ENCODE assay signal across 13 mouse cellular contexts in genomic region chr7:124681212-124681611, GRCm38 (mm10).
DNase-seq lines count a peak whose midpoint lies in the region; ATAC-seq and TF ChIP-seq lines count a peak whose summit lies in the region.
"Had no signal": no experiment of that assay in that cellular context is flagged by ENCODE, and none has a peak within 500 bp of the region (broad histone marks: within the 10 kb centered on the region; RNA-seq: fewer than 3 reads in every experiment).

No protein-coding gene starts in this region.

- peak overlapping the region; percentile 36; the same call in 1 of the 2 replicates for H3K27ac ChIP-seq in cerebellum, adult 2 months (ENCODE audit: insufficient read depth, low read length)
- H3K27ac ChIP-seq in intestine, postnatal 0 days (ENCODE audit: low read depth, low read length): no peak overlapping the region
- H3K27ac ChIP-seq: heart, embryonic 13.5 days; limb, embryonic 15.5 days had no signal

- no peak overlapping the region for H3K9ac ChIP-seq in intestine, postnatal 0 days (ENCODE audit: low read depth, low read length)
- H3K9ac ChIP-seq: heart, embryonic 13.5 days; limb, embryonic 15.5 days had no signal

- H3K4me3 ChIP-seq in cerebellum, adult 2 months (replicated peaks; ENCODE audit: insufficient read depth, low read depth, low read length): no peak overlapping the region
- no peak overlapping the region for H3K4me3 ChIP-seq in intestine, postnatal 0 days (ENCODE audit: low read depth, low read length)
- H3K4me3 ChIP-seq: heart, embryonic 13.5 days; limb, embryonic 15.5 days had no signal

- H3K36me3 ChIP-seq in intestine, postnatal 0 days (ENCODE audit: control insufficient read depth, insufficient read depth): no peaks in the 10 kb centered on the region
- H3K36me3 ChIP-seq: heart, embryonic 13.5 days; limb, embryonic 15.5 days had no signal

- no peaks in the 10 kb centered on the region for H3K9me3 ChIP-seq in intestine, postnatal 0 days (ENCODE audit: control insufficient read depth)
- H3K9me3 ChIP-seq: heart, embryonic 13.5 days; limb, embryonic 15.5 days had no signal

- intact Hi-C loops in heart, postnatal 25 days (cut with DNase I): no loop called here

- DNase-seq in cerebellum, adult 2 months: peak; percentile 43 to 51
- DNase-seq in cerebellum, postnatal 36 days: peak; percentile 24 to 29
- DNase-seq in layer of hippocampus, postnatal 14 days (ENCODE audit: low spot score in 2 of 2): peak; percentile 40 to 61
- peak; percentile 61 for DNase-seq in right cerebral cortex, postnatal 14 days
- no peak for DNase-seq in embryo, embryonic 10 days (ENCODE audit: low spot score)
- no peak for DNase-seq in heart, postnatal 25 days (ENCODE audit: low spot score)
- DNase-seq: retina, postnatal 1 day; thymus, postnatal 25 days had no signal

- WGBS in cerebellum, adult 2 months: 42% methylated on average over 10 of the region's 10 CpGs
- 80% methylated on average over 10 of the region's 10 CpGs for WGBS in intestine, postnatal 0 days

- TF ChIP-seq CTCF in cerebellum, adult 2 months (IDR thresholded peaks at IDR 0.05; ENCODE audit: borderline replicate concordance, insufficient read depth, low read depth, low read length): no peak
- no peak for TF ChIP-seq CTCF in intestine, postnatal 0 days (IDR thresholded peaks at IDR 0.05; ENCODE audit: low read depth)

- no peaks in the 10 kb centered on the region for H3K27me3 ChIP-seq in cerebellum, adult 2 months (ENCODE audit: control insufficient read depth, insufficient read depth, low read length)
- no peaks in the 10 kb centered on the region for H3K27me3 ChIP-seq in intestine, postnatal 0 days (replicated peaks; ENCODE audit: control insufficient read depth, insufficient read depth, low read length)
- H3K27me3 ChIP-seq: heart, embryonic 13.5 days; limb, embryonic 15.5 days had no signal

- no peak for ATAC-seq in intestine, postnatal 0 days
- ATAC-seq: activated CD4-positive, CD25-positive, alpha-beta regulatory T cell, adult 4 months; intestine, embryonic 16.5 days had no signal

- peaks cover 22% of the 10 kb centered on the region for H3K4me1 ChIP-seq in cerebellum, adult 2 months (ENCODE audit: control insufficient read depth, insufficient read depth, low read length)
- H3K4me1 ChIP-seq in intestine, postnatal 0 days (replicated peaks; ENCODE audit: control insufficient read depth, insufficient read depth, low read length): no peaks in the 10 kb centered on the region
- H3K4me1 ChIP-seq: heart, embryonic 13.5 days; limb, embryonic 15.5 days had no signal

- TF ChIP-seq POLR2A in cerebellum, adult 2 months (IDR thresholded peaks at IDR 0.05; ENCODE audit: borderline replicate concordance, insufficient read depth, low read length): no peak

- H3K4me2 ChIP-seq in intestine, postnatal 0 days (replicated peaks; ENCODE audit: low read depth): no peak overlapping the region
- H3K4me2 ChIP-seq: heart, embryonic 13.5 days; limb, embryonic 15.5 days had no signal

Comparison
In these comparisons a context has a peak if more than half of its experiments do, and no peak if none do; other contexts are left out.
1. DNase-seq: peak in cerebellum, adult 2 months (2 of 2), cerebellum, postnatal 36 days (2 of 2), layer of hippocampus, postnatal 14 days (2 of 2) and right cerebral cortex, postnatal 14 days (single experiment); none in embryo, embryonic 10 days (single experiment) and heart, postnatal 25 days (single experiment).